In genomic region chr5:103845418-103846153, GRCm38 (mm10) we compare ENCODE assay signal across 8 mouse cellular contexts.
DNase-seq lines count a peak whose midpoint lies in the region; ATAC-seq lines count a peak whose summit lies in the region.

No protein-coding gene starts in this region.

- no peak overlapping the region for H3K9ac ChIP-seq in neural tube, embryonic 11.5 days (ENCODE audit: low read length)
- no peak overlapping the region for H3K9ac ChIP-seq in limb, embryonic 11.5 days (ENCODE audit: low read length)

- DNase-seq in embryo, embryonic 10 days (ENCODE audit: low spot score), result peak; percentile 56
- DNase-seq in embryo, embryonic 9.5 days (ENCODE audit: extremely low spot score), result no peak
- DNase-seq in neural tube, embryonic 11.5 days (ENCODE audit: low spot score), result peak; percentile 35
- no peak for DNase-seq in neural tube, embryonic 10.5 days (ENCODE audit: extremely low spot score, low spot score)
- peak; percentile 59 for DNase-seq in limb, embryonic 11.5 days (ENCODE audit: low spot score)
- no peak for DNase-seq in thymus, postnatal 14 days
- DNase-seq in adrenal gland, adult 18-20 months (ENCODE audit: low spot score in 2 of 2), result no peak
- no peak for DNase-seq in kidney, adult 9 months

- H3K4me2 ChIP-seq in neural tube, embryonic 11.5 days (ENCODE audit: low read depth), result no peak overlapping the region
- H3K4me2 ChIP-seq in limb, embryonic 11.5 days (ENCODE audit: low read depth, severe bottlenecking), result no peak overlapping the region

- H3K4me3 ChIP-seq in neural tube, embryonic 11.5 days (ENCODE audit: low read depth, low read length), result no peak overlapping the region
- no peak overlapping the region for H3K4me3 ChIP-seq in limb, embryonic 11.5 days (ENCODE audit: low read depth, low read length)

- no peaks in the 10 kb centered on the region for H3K27me3 ChIP-seq in neural tube, embryonic 11.5 days (ENCODE audit: control insufficient read depth, insufficient read depth, low read length)
- H3K27me3 ChIP-seq in limb, embryonic 11.5 days (ENCODE audit: control insufficient read depth, insufficient read depth, low read length), result no peaks in the 10 kb centered on the region

- no peak for ATAC-seq in neural tube, embryonic 11.5 days (ENCODE audit: insufficient read depth, low FRiP score, low TSS enrichment)
- peak; percentile 64; the same call in 1 of the 2 replicates for ATAC-seq in limb, embryonic 11.5 days (ENCODE audit: insufficient number of reproducible peaks, low FRiP score, low TSS enrichment, low read depth)

- H3K4me1 ChIP-seq in neural tube, embryonic 11.5 days (ENCODE audit: control insufficient read depth, insufficient read depth, low read length), result no peaks in the 10 kb centered on the region
- H3K4me1 ChIP-seq in limb, embryonic 11.5 days (ENCODE audit: control insufficient read depth, insufficient read depth, low read length), result peaks cover 11% of the 10 kb centered on the region

- WGBS in neural tube, embryonic 11.5 days, result 75% methylated on average over 19 of the region's 19 CpGs
- WGBS in limb, embryonic 11.5 days, result 64% methylated on average over 19 of the region's 19 CpGs

- H3K36me3 ChIP-seq in neural tube, embryonic 11.5 days (ENCODE audit: control insufficient read depth, insufficient read depth, low read length), result peaks cover 2% of the 10 kb centered on the region; the same call in 1 of the 2 replicates
- H3K36me3 ChIP-seq in limb, embryonic 11.5 days (ENCODE audit: control insufficient read depth, insufficient read depth, low read length), result peaks cover 6% of the 10 kb centered on the region

- H3K27ac ChIP-seq in neural tube, embryonic 11.5 days (ENCODE audit: low read depth, low read length), result no peak overlapping the region
- no peak overlapping the region for H3K27ac ChIP-seq in limb, embryonic 11.5 days (replicated peaks; ENCODE audit: low read depth, low read length)

- no peaks in the 10 kb centered on the region for H3K9me3 ChIP-seq in neural tube, embryonic 11.5 days (ENCODE audit: control insufficient read depth, low read length)
- H3K9me3 ChIP-seq in limb, embryonic 11.5 days (ENCODE audit: control insufficient read depth, low read length), result no peaks in the 10 kb centered on the region

Comparison
In these comparisons a context has a peak if more than half of its experiments do, and no peak if none do; other contexts are left out.
1. DNase-seq: peak in embryo, embryonic 10 days (single experiment), neural tube, embryonic 11.5 days (single experiment) and limb, embryonic 11.5 days (single experiment); none in embryo, embryonic 9.5 days (single experiment), neural tube, embryonic 10.5 days (single experiment), thymus, postnatal 14 days (single experiment), adrenal gland, adult 18-20 months (0 of 2) and kidney, adult 9 months (single experiment).